Mouse (Mus musculus) liver, adult 2 months (tissue): ENCODE results near the gene Nanog. TPM values are rescaled to one million over a fixed set of nuclear protein-coding genes. Genes with fewer than 3 reads are reported as not detected.

ENCODE experiments used
- DNase-seq: peaks from one replicate; pipeline ENCODE4 v3.0.0-alpha.2; 2011; ENCODE audit warnings: low read depth, low spot score; ENCODE audit errors: extremely low read depth
- H3K27ac ChIP-seq: fragments of 200-500 bp; replicated peaks from 2 replicates; pipeline ENCODE4 v1.5.1; 2012; ENCODE audit warnings: low read depth, mild to moderate bottlenecking, control low read depth, inconsistent platforms, low read length; ENCODE audit not compliant: insufficient read depth
- H3K27me3 ChIP-seq: fragments of 200-500 bp; 2 replicates; pipeline ENCODE4 v1.6.1; 2012; ENCODE audit warnings: mild to moderate bottlenecking, moderate library complexity, low read length, inconsistent platforms; ENCODE audit not compliant: control insufficient read depth, insufficient read depth
- H3K36me3 ChIP-seq: fragments of 200-500 bp; 2 replicates; pipeline ENCODE4 v1.6.1; 2012; ENCODE audit warnings: low read length, inconsistent platforms; ENCODE audit not compliant: control insufficient read depth, insufficient read depth
- H3K4me1 ChIP-seq: fragments of 200-500 bp; 2 replicates; pipeline ENCODE4 v1.6.1; 2011; ENCODE audit warnings: low read length; ENCODE audit not compliant: control insufficient read depth, insufficient read depth
- H3K4me3 ChIP-seq: fragments of 200-500 bp; 2 replicates; pipeline ENCODE4 v1.5.1; 2011; ENCODE audit warnings: low read depth, mild to moderate bottlenecking, control low read depth, low read length, moderate library complexity; ENCODE audit not compliant: insufficient read depth
- H3K79me2 ChIP-seq: fragments of 200-500 bp; 2 replicates; pipeline ENCODE4 v1.6.1; 2012; ENCODE audit warnings: inconsistent platforms, mild to moderate bottlenecking, low read length, moderate library complexity; ENCODE audit not compliant: control insufficient read depth, insufficient read depth
- H3K9ac ChIP-seq: fragments of 200-500 bp; 2 replicates; pipeline ENCODE4 v1.6.1; 2012; ENCODE audit warnings: low read depth, mild to moderate bottlenecking, control low read depth, inconsistent platforms, low read length
- CTCF ChIP-seq: fragments of 200-500 bp; IDR thresholded peaks from 2 replicates; pipeline ENCODE4 v1.5.1; 2011; ENCODE audit warnings: low read depth, low read length, control low read depth
- POLR2A ChIP-seq: fragments of 200-500 bp; IDR thresholded peaks from 2 replicates; pipeline ENCODE4 v1.6.1; 2011; ENCODE audit warnings: low read length, control low read depth; ENCODE audit not compliant: insufficient read depth; ENCODE audit errors: extremely low read depth
- WGBS: fragments of 180-500 bp; shearing (Covaris S2); methylation state at CpG from one replicate; pipeline ENCODE4 v1.1.7; 2018; 5-methylcytosine and 5-hydroxymethylcytosine counted together
- polyA plus RNA-seq: library from polyadenylated mRNA; depleted of rRNA; stranded (reverse); fragments of >200 nt; gene quantifications from 2 replicates; pipeline ENCODE4 v1.2.3, GENCODE M21; 2012
- total RNA-seq: library from RNA; depleted of rRNA; stranded (reverse); fragments of >200 nt; gene quantifications from 2 replicates; pipeline ENCODE4 v1.2.3, GENCODE M21; 2014

The Nanog gene
- total and polyA plus RNA-seq, 2 experiments = not detected

- no peak for DNase-seq
- Histone ChIP-seq H3K27me3 (no peaks in the 10 kb centered on the region; the same call in 1 of the 2 replicates), H3K27ac (no peak overlapping the region), H3K9ac (no peak overlapping the region), H3K79me2 (no peaks in the 10 kb centered on the region), H3K4me1 (no peaks in the 10 kb centered on the region), H3K36me3 (no peaks in the 10 kb centered on the region), H3K4me3 (no peak overlapping the region)
- 31% methylated on average over 14 of the region's 14 CpGs for WGBS
- TF ChIP-seq POLR2A (no peak), CTCF (no peak)
These were observed 43.6 kb upstream of the Nanog start for GRCm38 (mm10) chr6:122663596-122664206.

- Histone ChIP-seq H3K36me3 (no peaks in the 10 kb centered on the region), H3K27ac (no peak overlapping the region), H3K4me1 (no peaks in the 10 kb centered on the region), H3K9ac (no peak overlapping the region), H3K79me2 (no peaks in the 10 kb centered on the region), H3K4me3 (no peak overlapping the region), H3K27me3 (no peaks in the 10 kb centered on the region; the same call in 1 of the 2 replicates)
- WGBS = 49% methylated on average over 7 of the region's 7 CpGs
- no peak for DNase-seq
- no peak for TF ChIP-seq CTCF
- no peak for TF ChIP-seq POLR2A
These were observed 41.4 kb upstream of the Nanog start for GRCm38 (mm10) chr6:122665866-122666265.

- Histone ChIP-seq H3K9ac (no peak overlapping the region), H3K79me2 (no peaks in the 10 kb centered on the region), H3K36me3 (no peaks in the 10 kb centered on the region), H3K27ac (no peak overlapping the region), H3K4me3 (no peak overlapping the region), H3K4me1 (no peaks in the 10 kb centered on the region), H3K27me3 (no peaks in the 10 kb centered on the region; the same call in 1 of the 2 replicates)
- 73% methylated on average over 5 of the region's 5 CpGs for WGBS
- DNase-seq = no peak
- TF ChIP-seq CTCF (no peak), POLR2A (no peak)
These were observed 39.6 kb upstream of the Nanog start for GRCm38 (mm10) chr6:122667715-122668114.

GRCm38 (mm10) chr6:122668823-122669222 lies 38.5 kb upstream of the Nanog start:
- no peak overlapping the region for H3K9ac ChIP-seq
- no peak overlapping the region for H3K4me3 ChIP-seq
- no peaks in the 10 kb centered on the region for H3K27me3 ChIP-seq
- 81% methylated on average over 5 of the region's 5 CpGs for WGBS
- H3K4me1 ChIP-seq = no peaks in the 10 kb centered on the region
- no peaks in the 10 kb centered on the region for H3K36me3 ChIP-seq
- no peak overlapping the region for H3K27ac ChIP-seq
- TF ChIP-seq CTCF = no peak
- TF ChIP-seq POLR2A = no peak
- DNase-seq = no peak
- H3K79me2 ChIP-seq = no peaks in the 10 kb centered on the region

GRCm38 (mm10) chr6:122669406-122670200 lies 37.7 kb upstream of the Nanog start:
- Histone ChIP-seq H3K4me3 (no peak overlapping the region; the same call in 1 of the 2 replicates), H3K9ac (no peak overlapping the region), H3K27ac (no peak overlapping the region), H3K4me1 (no peaks in the 10 kb centered on the region), H3K27me3 (no peaks in the 10 kb centered on the region), H3K36me3 (no peaks in the 10 kb centered on the region), H3K79me2 (no peaks in the 10 kb centered on the region)
- WGBS = 13% methylated on average over 19 of the region's 19 CpGs
- TF ChIP-seq CTCF (peak; percentile 97), POLR2A (no peak)
- DNase-seq = peak; percentile 72

- Histone ChIP-seq H3K27me3 (no peaks in the 10 kb centered on the region), H3K79me2 (no peaks in the 10 kb centered on the region), H3K4me3 (no peak overlapping the region), H3K27ac (no peak overlapping the region), H3K4me1 (no peaks in the 10 kb centered on the region), H3K9ac (no peak overlapping the region), H3K36me3 (no peaks in the 10 kb centered on the region)
- TF ChIP-seq POLR2A (no peak), CTCF (no peak)
- 52% methylated on average over 10 of the region's 10 CpGs for WGBS
- no peak for DNase-seq
These were observed 37.1 kb upstream of the Nanog start for GRCm38 (mm10) chr6:122670201-122670551.
